Mouse (Mus musculus) bone marrow macrophage, adult 2 months (primary cell): ENCODE data around the gene Tbc1d2b. TPM values are rescaled to one million over a fixed set of nuclear protein-coding genes. Genes with fewer than 3 reads are reported as not detected.

Experiments used
- H3K27ac ChIP-seq: 2 replicates; pipeline ENCODE4 v1.5.1; 2012; ENCODE audit warnings: low read depth, low read length; ENCODE audit not compliant: insufficient read depth
- H3K4me1 ChIP-seq: 2 replicates; pipeline ENCODE4 v1.6.1; 2012; ENCODE audit warnings: low read length; ENCODE audit not compliant: control insufficient read depth, insufficient read depth
- H3K4me3 ChIP-seq: 2 replicates; pipeline ENCODE4 v1.5.1; 2012; ENCODE audit warnings: mild to moderate bottlenecking, low read length, moderate library complexity; ENCODE audit not compliant: insufficient read depth
- CTCF ChIP-seq: IDR thresholded peaks from 2 replicates; pipeline ENCODE4 v1.5.1; 2012; ENCODE audit warnings: low read depth, mild to moderate bottlenecking, low read length, moderate library complexity
- POLR2A ChIP-seq: IDR thresholded peaks from 2 replicates; pipeline ENCODE4 v1.6.1; 2012; ENCODE audit warnings: mild to moderate bottlenecking, low read depth, low read length, borderline replicate concordance
- polyA plus RNA-seq: library from polyadenylated mRNA; stranded (reverse); fragments of >200 nt; gene quantifications from 2 replicates; pipeline ENCODE4 v1.2.4, GENCODE M21; 2012; ENCODE audit not compliant: missing spikeins, insufficient read depth, insufficient read length

Tbc1d2b gene
- polyA plus RNA-seq, 1 experiment, result 55.0 TPM

GRCm38 (mm10) chr9:90266926-90267325 is 3.7 kb downstream of the Tbc1d2b start:
- H3K4me1 ChIP-seq, result peaks cover 49% of the 10 kb centered on the region
- TF ChIP-seq POLR2A (no peak), CTCF (no peak)
- H3K27ac ChIP-seq, result no peak overlapping the region
- H3K4me3 ChIP-seq, result no peak overlapping the region

DNA sequence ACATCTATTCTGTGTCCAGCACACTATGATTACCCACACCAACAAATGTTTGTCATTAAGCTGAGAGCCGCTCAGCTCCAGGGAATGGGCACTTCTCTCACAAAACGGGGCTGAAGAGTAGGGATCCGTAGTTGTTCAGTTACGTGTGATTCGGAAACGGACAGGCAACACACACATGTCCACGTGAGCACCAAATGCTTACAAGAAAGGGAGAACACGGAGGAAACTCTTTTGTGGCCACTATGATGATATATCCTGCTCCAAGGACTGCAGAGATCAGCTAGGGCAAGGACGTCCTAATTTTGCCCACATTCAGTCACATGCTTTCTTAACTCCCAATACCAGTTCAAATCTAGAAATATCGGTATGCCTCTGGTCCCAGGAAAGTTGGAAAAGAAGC is 4.5 kb downstream of the Tbc1d2b start:
- Histone ChIP-seq H3K4me1 (peaks cover 47% of the 10 kb centered on the region), H3K27ac (no peak overlapping the region), H3K4me3 (no peak overlapping the region)
- TF ChIP-seq POLR2A (no peak), CTCF (no peak)

GRCm38 (mm10) chr9:90265322-90266039 is 5.1 kb downstream of the Tbc1d2b start:
- Histone ChIP-seq H3K4me1 (peaks cover 49% of the 10 kb centered on the region), H3K4me3 (no peak overlapping the region), H3K27ac (no peak overlapping the region)
- TF ChIP-seq CTCF, result no peak
- no peak for TF ChIP-seq POLR2A

- Histone ChIP-seq H3K4me1 (peaks cover 69% of the 10 kb centered on the region), H3K27ac (no peak overlapping the region), H3K4me3 (no peak overlapping the region)
- no peak for TF ChIP-seq CTCF
- TF ChIP-seq POLR2A, result no peak
Measured at GRCm38 (mm10) chr9:90263340-90263679, 7.3 kb downstream of the Tbc1d2b start.

GRCm38 (mm10) chr9:90262591-90263339 is 7.8 kb downstream of the Tbc1d2b start:
- no peak overlapping the region for H3K4me3 ChIP-seq
- H3K4me1 ChIP-seq, result peaks cover 72% of the 10 kb centered on the region
- H3K27ac ChIP-seq, result peak overlapping the region; percentile 8; the same call in 1 of the 2 replicates
- TF ChIP-seq CTCF (no peak), POLR2A (no peak)

DNA sequence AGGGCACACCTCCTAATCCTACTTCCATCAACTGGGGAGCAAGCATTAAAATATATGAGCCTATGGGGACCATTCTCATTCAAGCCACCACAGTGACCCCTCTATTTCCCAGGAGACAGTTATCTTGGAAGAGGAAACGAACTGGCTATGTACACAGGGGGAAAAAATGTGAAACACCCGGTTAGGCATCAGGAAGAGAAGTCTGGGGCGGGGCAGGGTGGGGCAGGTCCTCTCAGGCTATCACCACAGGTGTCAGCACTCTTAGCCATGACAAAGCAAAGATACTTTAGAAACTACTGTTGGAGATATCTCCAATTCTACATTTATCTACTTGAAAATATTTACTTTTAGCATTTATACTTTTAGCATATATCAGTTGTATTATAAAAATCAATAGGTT is 8.5 kb downstream of the Tbc1d2b start:
- Histone ChIP-seq H3K27ac (no peak overlapping the region), H3K4me1 (peaks cover 74% of the 10 kb centered on the region), H3K4me3 (no peak overlapping the region)
- TF ChIP-seq CTCF (no peak), POLR2A (no peak)

DNA sequence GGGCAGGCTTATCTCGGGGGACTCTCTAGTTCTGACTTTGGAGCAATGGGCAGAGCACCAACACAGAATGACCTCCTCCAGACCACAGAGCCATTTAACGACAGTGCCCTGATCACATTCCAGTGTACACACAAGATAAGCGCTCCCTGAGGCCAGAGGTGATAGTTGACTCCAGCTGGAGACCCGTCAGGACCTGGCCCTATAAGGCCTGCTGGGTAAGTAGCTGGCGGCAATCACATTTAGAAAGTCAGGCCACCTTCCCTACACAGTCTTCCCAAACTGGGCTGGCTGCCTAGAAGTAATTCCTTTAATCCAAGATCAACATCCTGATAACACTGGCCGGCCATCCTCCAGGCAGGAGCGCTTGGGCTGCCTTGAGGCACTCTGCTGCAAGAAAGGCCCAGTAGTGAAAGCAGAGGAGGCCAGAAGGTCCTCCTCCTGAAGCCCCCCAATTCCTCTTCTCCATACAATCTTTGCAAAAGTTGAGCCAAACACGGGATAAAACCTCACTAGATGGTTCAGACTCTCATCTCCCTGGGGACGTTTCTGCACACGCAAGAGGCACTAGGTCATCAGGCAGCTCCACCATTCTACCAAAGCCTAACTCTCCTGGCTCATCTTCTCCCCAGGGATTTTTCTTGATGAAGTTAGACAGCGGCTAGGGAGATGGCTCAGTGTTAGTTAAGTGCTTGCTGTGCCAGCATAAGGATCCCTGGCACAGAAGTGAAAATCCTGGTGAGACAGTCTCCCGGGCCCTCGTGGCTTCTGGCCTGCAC is 9.8 kb downstream of the Tbc1d2b start:
- no peak overlapping the region for H3K4me3 ChIP-seq
- no peak overlapping the region for H3K27ac ChIP-seq
- H3K4me1 ChIP-seq, result peaks cover 76% of the 10 kb centered on the region
- TF ChIP-seq CTCF (no peak), POLR2A (no peak)

DNA sequence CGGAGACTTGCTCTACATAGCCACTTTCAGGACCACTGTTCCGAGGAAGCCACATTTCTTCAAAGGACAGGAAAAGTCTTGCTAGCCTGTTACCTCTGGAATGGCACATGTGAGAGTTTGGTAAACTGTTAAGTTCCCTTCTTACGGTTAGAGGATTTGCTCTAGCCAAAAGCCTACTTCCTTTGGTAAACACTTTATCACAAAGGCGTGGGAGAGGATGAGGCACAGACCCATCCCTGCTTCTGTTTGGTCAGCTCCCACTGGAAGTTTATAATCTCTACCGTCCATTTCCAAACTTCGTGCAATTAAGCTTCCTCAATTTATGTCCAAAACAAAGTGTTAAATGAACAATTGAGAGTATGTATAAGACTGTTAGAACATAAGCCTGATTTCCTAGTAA is 10.5 kb downstream of the Tbc1d2b start:
- Histone ChIP-seq H3K4me3 (no peak overlapping the region), H3K27ac (no peak overlapping the region), H3K4me1 (peaks cover 74% of the 10 kb centered on the region)
- TF ChIP-seq POLR2A, result no peak
- TF ChIP-seq CTCF, result no peak

- H3K4me1 ChIP-seq, result peaks cover 76% of the 10 kb centered on the region
- TF ChIP-seq CTCF (no peak), POLR2A (no peak)
- no peak overlapping the region for H3K4me3 ChIP-seq
- H3K27ac ChIP-seq, result no peak overlapping the region
Measured at GRCm38 (mm10) chr9:90259400-90259950, 11.1 kb downstream of the Tbc1d2b start.
